Mouse (Mus musculus) liver, postnatal 0 days (tissue): ENCODE measurements around the gene Mul1. TPM values are rescaled to one million over a fixed set of nuclear protein-coding genes. Genes with fewer than 3 reads are reported as not detected.
A peak's percentile ranks its signal among the peaks of the same experiment; 100 is the strongest.

Source experiments
- ATAC-seq: fragments of 200-750 bp; cut with Nextera tagmentation; 2 replicates; pipeline ENCODE4 v1.8.0; 2017; ENCODE audit warnings: mild to moderate bottlenecking, moderate library complexity
- DNase-seq: peaks from one replicate; pipeline ENCODE4 v3.0.0-alpha.2; 2016
- H3K27ac ChIP-seq: fragments of 300-500 bp; sonication (generic); 2 replicates; pipeline ENCODE4 v1.5.1; 2014; ENCODE audit warnings: antibody characterized with exemption, moderate library complexity, mild to moderate bottlenecking, low read depth
- H3K27me3 ChIP-seq: fragments of 300-500 bp; sonication (generic); 2 replicates; pipeline ENCODE4 v1.6.1; 2014; ENCODE audit warnings: low read length, control low read depth, mixed read lengths; ENCODE audit not compliant: insufficient read depth
- H3K36me3 ChIP-seq: fragments of 300-500 bp; sonication (generic); replicated peaks from 2 replicates; pipeline ENCODE4 v1.6.1; 2014; ENCODE audit warnings: mild to moderate bottlenecking, control low read depth, low read length, moderate library complexity, mixed read lengths; ENCODE audit not compliant: insufficient read depth
- H3K4me1 ChIP-seq: fragments of 300-500 bp; sonication (generic); 2 replicates; pipeline ENCODE4 v1.6.1; 2014; ENCODE audit warnings: antibody characterized with exemption, mild to moderate bottlenecking, control low read depth; ENCODE audit not compliant: insufficient read depth
- H3K4me2 ChIP-seq: fragments of 300-500 bp; sonication (generic); 2 replicates; pipeline ENCODE4 v1.6.1; 2014; ENCODE audit warnings: low read depth, mild to moderate bottlenecking, low read length, moderate library complexity, mixed read lengths
- H3K4me3 ChIP-seq: fragments of 300-500 bp; sonication (generic); 2 replicates; pipeline ENCODE4 v1.5.1; 2014; ENCODE audit warnings: low read depth, low read length
- H3K9ac ChIP-seq: fragments of 300-500 bp; sonication (generic); replicated peaks from 2 replicates; pipeline ENCODE4 v1.6.1; 2014; ENCODE audit warnings: mild to moderate bottlenecking, moderate library complexity
- H3K9me3 ChIP-seq: fragments of 300-500 bp; sonication (generic); 2 replicates; pipeline ENCODE4 v1.6.1; 2016; ENCODE audit warnings: mild to moderate bottlenecking, control low read depth, low read length, mixed read lengths
- CTCF ChIP-seq: sonication (generic); IDR thresholded peaks from 2 replicates; pipeline ENCODE4 v1.5.1; 2016; ENCODE audit warnings: antibody characterized with exemption, low read depth
- EP300 ChIP-seq: IDR thresholded peaks from 2 replicates; pipeline ENCODE4 v1.6.1; 2016; ENCODE audit warnings: antibody characterized with exemption, low read depth, mild to moderate bottlenecking
- WGBS: fragments of 180-500 bp; shearing (Covaris S2); extraction: QIAGEN DNeasy Blood & Tissue Kit; methylation state at CpG from one replicate; pipeline ENCODE4 v1.1.7; 2014; ENCODE audit not compliant: insufficient replicate concordance; 5-methylcytosine and 5-hydroxymethylcytosine counted together
- polyA plus RNA-seq: library from polyadenylated mRNA; unstranded; fragments of >200 nt; fragmentation: Nextera tagmentation; extraction: Ambion mirVana; gene quantifications from 2 replicates; pipeline ENCODE4 v1.2.1, GENCODE M21; 2015

Gene Mul1
- polyA plus RNA-seq, 1 experiment from 2014 or later, result 17.5 TPM

- Histone ChIP-seq H3K4me1 (peaks cover 14% of the 10 kb centered on the region), H3K27ac (peak within 1 kb of the TSS; percentile 87), H3K9me3 (no peaks in the 10 kb centered on the region), H3K4me2 (peak within 1 kb of the TSS; percentile 71), H3K9ac (peak within 1 kb of the TSS; percentile 75), H3K27me3 (peaks cover 39% of the 10 kb centered on the region), H3K36me3 (no peaks in the 10 kb centered on the region), H3K4me3 (peak within 1 kb of the TSS; percentile 67)
- DNase-seq (peak; percentile 80), ATAC-seq (peak; percentile 86)
- under 1% methylated on average over 58 of the region's 64 CpGs for WGBS
- TF ChIP-seq EP300, result no peak
- TF ChIP-seq CTCF, result no peak
These were observed 19.5 kb downstream of the Mul1 start, which contains the start of gene Camk2n1 for GRCm38 (mm10) chr4:138453753-138454570. Gene Camk2n1 (plus strand): TSS chr4:138454314.

- DNase-seq (peak; percentile 70), ATAC-seq (peak; percentile 44)
- Histone ChIP-seq H3K4me1 (peaks cover 14% of the 10 kb centered on the region), H3K9ac (peak overlapping the region; percentile 75), H3K4me3 (peak overlapping the region; percentile 67), H3K9me3 (no peaks in the 10 kb centered on the region), H3K27ac (peak overlapping the region; percentile 87), H3K36me3 (no peaks in the 10 kb centered on the region), H3K27me3 (peaks cover 37% of the 10 kb centered on the region), H3K4me2 (peak overlapping the region; percentile 71)
- under 1% methylated on average over 55 of the region's 78 CpGs for WGBS
- TF ChIP-seq EP300 (no peak), CTCF (no peak)
These were observed 20.2 kb downstream of the Mul1 start for GRCm38 (mm10) chr4:138454571-138455140.

GRCm38 (mm10) chr4:138455141-138455955 lies 20.9 kb downstream of the Mul1 start:
- Histone ChIP-seq H3K9me3 (no peaks in the 10 kb centered on the region), H3K27me3 (peaks cover 37% of the 10 kb centered on the region), H3K4me1 (peaks cover 17% of the 10 kb centered on the region), H3K36me3 (no peaks in the 10 kb centered on the region), H3K4me3 (peak overlapping the region; percentile 67), H3K27ac (peak overlapping the region; percentile 87), H3K4me2 (peak overlapping the region; percentile 71), H3K9ac (peak overlapping the region; percentile 75)
- WGBS, result 1% methylated on average over 55 of the region's 58 CpGs
- ATAC-seq (no peak), DNase-seq (peak; percentile 47)
- no peak for TF ChIP-seq CTCF
- TF ChIP-seq EP300, result no peak

- no peak for TF ChIP-seq EP300
- Histone ChIP-seq H3K27me3 (peaks cover 37% of the 10 kb centered on the region), H3K4me2 (peak overlapping the region; percentile 71), H3K9ac (peak overlapping the region; percentile 75), H3K9me3 (no peaks in the 10 kb centered on the region), H3K4me3 (peak overlapping the region; percentile 67), H3K36me3 (no peaks in the 10 kb centered on the region), H3K27ac (peak overlapping the region; percentile 87), H3K4me1 (peaks cover 18% of the 10 kb centered on the region)
- ATAC-seq (no peak), DNase-seq (no peak)
- WGBS, result 3% methylated on average over 12 of the region's 17 CpGs
These were observed 21.5 kb downstream of the Mul1 start for GRCm38 (mm10) chr4:138455956-138456341.

GRCm38 (mm10) chr4:138456536-138456935 lies 22.1 kb downstream of the Mul1 start:
- no peak for DNase-seq

GRCm38 (mm10) chr4:138457091-138457490 lies 22.6 kb downstream of the Mul1 start:
- TF ChIP-seq CTCF (no peak), EP300 (0 out of 2 replicates have a peak, but pooled peaks have one; percentile 19)
- ATAC-seq, result no peak
- H3K9ac ChIP-seq, result no peak overlapping the region
- peak overlapping the region; percentile 71 for H3K4me2 ChIP-seq
- H3K9me3 ChIP-seq, result no peaks in the 10 kb centered on the region
- peaks cover 26% of the 10 kb centered on the region for H3K4me1 ChIP-seq
- no peaks in the 10 kb centered on the region for H3K36me3 ChIP-seq
- no peak overlapping the region for H3K4me3 ChIP-seq
- peak overlapping the region; percentile 66 for H3K27ac ChIP-seq
- DNase-seq, result no peak
- 26% methylated on average over 4 of the region's 4 CpGs for WGBS
- peaks cover 37% of the 10 kb centered on the region for H3K27me3 ChIP-seq

More at GRCm38 (mm10) chr4:138456536-138456935, 22.1 kb downstream of the Mul1 start:
- peaks cover 23% of the 10 kb centered on the region for H3K4me1 ChIP-seq
- ATAC-seq, result no peak
- peak overlapping the region; percentile 75 for H3K9ac ChIP-seq
- H3K36me3 ChIP-seq, result no peaks in the 10 kb centered on the region
- H3K27ac ChIP-seq, result peak overlapping the region; percentile 87
- H3K4me2 ChIP-seq, result peak overlapping the region; percentile 71
- TF ChIP-seq CTCF (peak; percentile 4; the same call in 1 of the 2 replicates), EP300 (no peak)
- H3K27me3 ChIP-seq, result peaks cover 37% of the 10 kb centered on the region
- WGBS, result 5% methylated on average over 8 of the region's 8 CpGs
- no peaks in the 10 kb centered on the region for H3K9me3 ChIP-seq
- H3K4me3 ChIP-seq, result peak overlapping the region; percentile 67
